Mouse (Mus musculus) lung, embryonic 16.5 days (tissue): ENCODE measurements around the gene C1qa. TPM values are rescaled to one million over a fixed set of nuclear protein-coding genes. Genes with fewer than 3 reads are reported as not detected.

ENCODE experiments used
- ATAC-seq: fragments of 200-750 bp; cut with Nextera tagmentation; 2 replicates; pipeline ENCODE4 v1.8.0; 2017; ENCODE audit warnings: low read depth, mild to moderate bottlenecking, moderate library complexity
- H3K27ac ChIP-seq: fragments of 300-500 bp; sonication (generic); 2 replicates; pipeline ENCODE4 v1.5.1; 2014; ENCODE audit warnings: mild to moderate bottlenecking, control low read depth, low read length
- H3K27me3 ChIP-seq: fragments of 300-500 bp; sonication (generic); 2 replicates; pipeline ENCODE4 v1.6.1; 2014; ENCODE audit warnings: low read depth, low read length, mixed read lengths; ENCODE audit not compliant: control insufficient read depth, insufficient read depth
- H3K36me3 ChIP-seq: fragments of 300-500 bp; sonication (generic); 2 replicates; pipeline ENCODE4 v1.6.1; 2014; ENCODE audit warnings: low read length; ENCODE audit not compliant: control insufficient read depth, insufficient read depth
- H3K4me1 ChIP-seq: fragments of 300-500 bp; sonication (generic); replicated peaks from 2 replicates; pipeline ENCODE4 v1.6.1; 2014; ENCODE audit warnings: low read length, mixed read lengths; ENCODE audit not compliant: control insufficient read depth, insufficient read depth
- H3K4me2 ChIP-seq: fragments of 300-500 bp; sonication (generic); 2 replicates; pipeline ENCODE4 v1.6.1; 2014; ENCODE audit warnings: low read depth, low read length, control low read depth
- H3K4me3 ChIP-seq: fragments of 300-500 bp; sonication (generic); 2 replicates; pipeline ENCODE4 v1.5.1; 2014; ENCODE audit warnings: mild to moderate bottlenecking, low read length, control low read depth
- H3K9ac ChIP-seq: fragments of 300-500 bp; sonication (generic); 2 replicates; pipeline ENCODE4 v1.6.1; 2014; ENCODE audit warnings: low read length, control low read depth
- H3K9me3 ChIP-seq: fragments of 300-500 bp; sonication (generic); 2 replicates; pipeline ENCODE4 v1.6.1; 2016; ENCODE audit warnings: low read length; ENCODE audit not compliant: control insufficient read depth
- WGBS: fragments of 180-500 bp; shearing (Covaris S2); extraction: QIAGEN DNeasy Blood & Tissue Kit; methylation state at CpG from one replicate; pipeline ENCODE4 v1.1.7; 2014; 5-methylcytosine and 5-hydroxymethylcytosine counted together
- polyA plus RNA-seq: library from polyadenylated mRNA; unstranded; fragments of >200 nt; fragmentation: Nextera tagmentation; extraction: Ambion mirVana; gene quantifications from 2 replicates; pipeline ENCODE4 v1.2.1, GENCODE M21; 2015

The C1qa gene
- 32.6 and 36.7 TPM in 2 replicates for polyA plus RNA-seq

- Histone ChIP-seq H3K4me2 (no peak within 1 kb of the TSS), H3K4me1 (no peaks in the 10 kb centered on the region), H3K27me3 (peaks cover 13% of the 10 kb centered on the region), H3K9me3 (no peaks in the 10 kb centered on the region), H3K4me3 (no peak within 1 kb of the TSS), H3K27ac (no peak within 1 kb of the TSS), H3K9ac (no peak within 1 kb of the TSS), H3K36me3 (no peaks in the 10 kb centered on the region)
- WGBS, result 67% methylated on average over 9 of the region's 9 CpGs
- no peak for ATAC-seq
Measured at GRCm38 (mm10) chr4:136898637-136899036, at the start of gene C1qa. Gene C1qa, minus strand, starts transcription at chr4:136898803.

- Histone ChIP-seq H3K4me2 (no peak overlapping the region), H3K27me3 (peaks cover 52% of the 10 kb centered on the region), H3K36me3 (no peaks in the 10 kb centered on the region), H3K9ac (no peak overlapping the region), H3K4me1 (peaks cover 13% of the 10 kb centered on the region; the same call in 1 of the 2 replicates), H3K27ac (no peak overlapping the region), H3K9me3 (no peaks in the 10 kb centered on the region), H3K4me3 (no peak overlapping the region)
- ATAC-seq, result no peak
- WGBS, result 62% methylated on average over 17 of the region's 17 CpGs
Measured at GRCm38 (mm10) chr4:136945397-136945796, 46.8 kb upstream of the C1qa start.

DNA sequence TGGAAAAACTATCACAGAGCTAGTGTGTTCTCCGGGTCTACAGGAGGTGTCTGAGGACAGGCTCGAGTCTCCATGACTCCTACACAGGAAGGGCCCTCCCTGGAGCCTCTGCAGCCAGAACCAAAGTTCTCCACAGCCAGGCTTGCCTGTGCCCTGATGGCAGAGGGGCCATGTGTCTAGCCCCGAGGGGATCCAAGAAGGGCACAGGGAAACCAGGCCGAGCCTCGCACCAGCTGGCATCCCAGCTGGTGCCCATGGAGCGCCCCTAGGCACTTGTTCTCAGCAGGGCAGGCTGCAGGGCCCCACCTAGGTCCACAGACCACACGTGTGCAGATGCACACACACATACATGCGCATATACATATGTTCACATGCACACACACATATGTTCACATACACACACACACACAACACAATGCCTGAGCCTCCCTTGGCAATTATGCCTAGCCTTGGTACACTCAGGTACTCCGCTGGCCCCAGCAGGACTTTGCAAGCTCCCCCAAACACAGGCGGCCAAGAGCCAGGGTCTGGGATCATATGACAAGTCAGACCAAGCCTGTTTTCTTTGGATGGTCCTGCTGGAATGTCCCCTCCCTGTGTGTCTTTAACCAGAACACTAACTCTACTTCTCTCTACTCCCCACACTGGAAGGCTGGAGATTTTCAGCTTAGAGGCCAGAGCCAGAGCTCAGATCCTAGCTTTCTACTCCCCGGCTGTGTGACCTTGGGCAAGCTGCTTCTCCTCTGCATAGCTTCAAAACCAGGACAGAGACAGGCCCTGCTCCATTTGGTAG, 46.2 kb upstream of the C1qa start:
- peaks cover 58% of the 10 kb centered on the region for H3K27me3 ChIP-seq
- no peak for ATAC-seq

DNA sequence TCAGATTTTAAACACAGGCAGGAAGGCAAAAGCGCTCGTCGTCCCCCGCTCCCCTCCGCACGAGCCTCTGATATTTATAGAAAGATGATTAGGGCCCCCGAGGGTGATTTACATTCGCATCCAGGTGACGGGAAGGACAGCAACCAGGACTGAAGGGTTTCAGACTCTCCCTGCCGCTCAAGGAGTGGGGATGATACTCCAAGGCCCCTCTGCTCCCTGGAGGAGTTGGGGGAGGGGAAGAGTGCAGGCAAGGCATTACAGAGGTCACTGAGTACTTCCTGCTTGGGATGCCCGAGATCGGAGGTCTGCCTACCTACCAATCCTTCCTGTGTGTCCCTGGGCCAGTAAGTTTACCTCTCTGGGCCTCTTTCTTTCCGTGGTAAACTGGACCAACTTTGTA, 44.6 kb upstream of the C1qa start:
- no peaks in the 10 kb centered on the region for H3K36me3 ChIP-seq
- ATAC-seq, result no peak
- no peak overlapping the region for H3K4me3 ChIP-seq
- 10% methylated on average over 13 of the region's 13 CpGs for WGBS
- no peak overlapping the region for H3K9ac ChIP-seq
- H3K4me2 ChIP-seq, result no peak overlapping the region
- peaks cover 67% of the 10 kb centered on the region for H3K27me3 ChIP-seq
- H3K9me3 ChIP-seq, result no peaks in the 10 kb centered on the region
- peaks cover 9% of the 10 kb centered on the region; the same call in 1 of the 2 replicates for H3K4me1 ChIP-seq
- H3K27ac ChIP-seq, result no peak overlapping the region

More for the DNA sequence above, 46.2 kb upstream of the C1qa start:
- no peak overlapping the region for H3K4me3 ChIP-seq
- H3K36me3 ChIP-seq, result no peaks in the 10 kb centered on the region
- peaks cover 13% of the 10 kb centered on the region; the same call in 1 of the 2 replicates for H3K4me1 ChIP-seq
- H3K27ac ChIP-seq, result no peak overlapping the region
- H3K4me2 ChIP-seq, result no peak overlapping the region
- H3K9me3 ChIP-seq, result no peaks in the 10 kb centered on the region
- 75% methylated on average over 11 of the region's 11 CpGs for WGBS
- H3K9ac ChIP-seq, result no peak overlapping the region

DNA sequence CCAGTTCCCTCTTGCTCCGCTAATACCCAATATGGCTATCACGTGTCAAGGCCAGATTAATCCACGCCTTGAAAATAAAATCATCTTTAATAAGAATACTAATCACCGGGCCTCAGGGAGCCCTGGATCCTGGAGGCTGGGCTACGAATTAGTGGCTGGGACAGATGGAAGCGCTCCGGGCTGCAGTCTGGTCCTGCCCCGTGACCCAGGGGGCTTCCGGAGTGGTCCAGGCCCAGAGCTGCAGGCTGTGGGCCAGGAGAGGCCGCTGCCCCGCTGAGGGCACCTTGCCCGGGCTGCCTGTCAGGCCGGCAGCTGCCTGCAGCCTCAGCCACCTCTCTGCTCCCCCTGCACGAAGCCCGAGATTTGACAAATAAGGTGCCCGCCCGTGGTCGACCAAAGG, 44.2 kb upstream of the C1qa start:
- no peak overlapping the region for H3K9ac ChIP-seq
- H3K4me1 ChIP-seq, result peaks cover 9% of the 10 kb centered on the region; the same call in 1 of the 2 replicates
- ATAC-seq, result peak; percentile 72
- WGBS, result 15% methylated on average over 18 of the region's 18 CpGs
- H3K9me3 ChIP-seq, result no peaks in the 10 kb centered on the region
- H3K27ac ChIP-seq, result no peak overlapping the region
- H3K4me3 ChIP-seq, result no peak overlapping the region
- no peaks in the 10 kb centered on the region for H3K36me3 ChIP-seq
- H3K27me3 ChIP-seq, result peaks cover 66% of the 10 kb centered on the region
- H3K4me2 ChIP-seq, result no peak overlapping the region

GRCm38 (mm10) chr4:136937935-136938334, 39.3 kb upstream of the C1qa start:
- H3K27me3 ChIP-seq, result peaks cover 39% of the 10 kb centered on the region
- H3K27ac ChIP-seq, result no peak overlapping the region
- peaks cover 9% of the 10 kb centered on the region for H3K4me1 ChIP-seq
- no peak for ATAC-seq
- H3K36me3 ChIP-seq, result no peaks in the 10 kb centered on the region
- no peaks in the 10 kb centered on the region for H3K9me3 ChIP-seq
- WGBS, result 85% methylated on average over 5 of the region's 5 CpGs
- no peak overlapping the region for H3K4me3 ChIP-seq
- H3K9ac ChIP-seq, result no peak overlapping the region
- H3K4me2 ChIP-seq, result no peak overlapping the region

- Histone ChIP-seq H3K27ac (no peak overlapping the region), H3K36me3 (no peaks in the 10 kb centered on the region), H3K4me3 (no peak overlapping the region), H3K27me3 (peaks cover 34% of the 10 kb centered on the region), H3K9me3 (no peaks in the 10 kb centered on the region), H3K4me1 (peaks cover 4% of the 10 kb centered on the region), H3K9ac (no peak overlapping the region), H3K4me2 (no peak overlapping the region)
- 69% methylated on average over 4 of the region's 4 CpGs for WGBS
- no peak for ATAC-seq
Measured at GRCm38 (mm10) chr4:136937344-136937743, 38.7 kb upstream of the C1qa start.

- H3K36me3 ChIP-seq, result no peaks in the 10 kb centered on the region
- H3K4me1 ChIP-seq, result peaks cover 4% of the 10 kb centered on the region
- no peak overlapping the region for H3K4me3 ChIP-seq
- no peak overlapping the region for H3K27ac ChIP-seq
- H3K4me2 ChIP-seq, result no peak overlapping the region
- no peak overlapping the region for H3K9ac ChIP-seq
- ATAC-seq, result peak; percentile 85
- peaks cover 26% of the 10 kb centered on the region for H3K27me3 ChIP-seq
- WGBS, result 44% methylated on average over 18 of the region's 18 CpGs
- no peaks in the 10 kb centered on the region for H3K9me3 ChIP-seq
Measured at GRCm38 (mm10) chr4:136934746-136935613, 36.4 kb upstream of the C1qa start.

DNA sequence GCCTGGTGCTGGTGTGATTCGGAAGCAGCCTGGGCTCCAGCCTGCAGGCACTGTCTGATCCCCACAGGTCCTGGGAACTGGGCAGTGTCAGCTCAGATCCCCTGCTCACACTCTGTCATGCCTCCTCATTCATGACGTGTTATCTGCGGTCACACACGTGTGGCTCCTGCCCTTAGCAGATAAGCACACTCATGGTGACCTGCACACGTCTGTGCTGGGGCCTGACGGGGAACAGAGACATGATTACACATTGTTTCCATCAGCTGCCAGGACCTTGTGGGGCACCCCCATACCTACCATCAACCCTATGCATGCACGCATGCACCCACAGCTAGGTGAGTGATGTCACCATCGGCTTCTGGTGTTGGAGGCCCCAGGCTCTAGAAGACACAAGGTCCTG, 31.9 kb upstream of the C1qa start:
- H3K4me1 ChIP-seq, result peaks cover 4% of the 10 kb centered on the region
- no peak overlapping the region for H3K4me2 ChIP-seq
- H3K27ac ChIP-seq, result no peak overlapping the region
- ATAC-seq, result no peak
- 74% methylated on average over 8 of the region's 8 CpGs for WGBS
- H3K9ac ChIP-seq, result no peak overlapping the region
- H3K4me3 ChIP-seq, result no peak overlapping the region
- peaks cover 22% of the 10 kb centered on the region for H3K27me3 ChIP-seq
- no peaks in the 10 kb centered on the region for H3K36me3 ChIP-seq
- no peaks in the 10 kb centered on the region for H3K9me3 ChIP-seq
